Mouse (Mus musculus): ENCODE measurements around the gene Fut9.

- TF ChIP-seq CTCF (IDR thresholded peaks at IDR 0.05) (no peak), EP300 (IDR thresholded peaks at IDR 0.05) (no peak)
Observed at GRCm38 (mm10) chr4:25757909-25758548, 42.0 kb downstream of the Fut9 start.
